Mouse (Mus musculus) effector memory CD4-positive, alpha-beta T cell, adult 7 months (primary cell): ENCODE results near the gene Cd5l. TPM values are rescaled to one million over a fixed set of nuclear protein-coding genes. Genes with fewer than 3 reads are reported as not detected.

ENCODE experiments used
- polyA plus RNA-seq: library from polyadenylated mRNA; unstranded; fragments of 100-300 nt; shearing (Covaris generic); gene quantifications from one replicate; pipeline ENCODE4 v1.2.1, GENCODE M21; 2017

Gene Cd5l
- not detected for polyA plus RNA-seq

DNA sequence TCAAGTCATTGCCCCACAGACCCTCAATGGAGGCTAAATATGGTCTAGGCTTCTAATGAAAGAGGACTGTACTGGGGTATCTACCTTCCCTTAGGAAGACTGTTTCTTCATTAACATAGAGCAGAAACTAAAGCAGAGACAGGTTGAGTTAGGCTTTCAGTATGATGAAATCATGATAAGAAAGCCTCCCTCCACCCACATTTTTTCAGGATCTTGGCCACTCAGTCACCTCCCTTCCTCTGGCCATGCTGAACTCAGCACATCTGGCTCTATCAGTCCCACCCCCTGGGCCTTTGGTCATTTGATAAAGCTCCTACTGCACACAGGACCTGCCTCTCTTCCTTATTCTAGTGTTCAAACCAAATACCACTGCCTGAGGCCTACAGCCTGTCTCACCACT lies at the start of gene Cd5l:
Cd5l (plus strand) TSS at position 301 of the 400 bp plus-strand sequence.

DNA sequence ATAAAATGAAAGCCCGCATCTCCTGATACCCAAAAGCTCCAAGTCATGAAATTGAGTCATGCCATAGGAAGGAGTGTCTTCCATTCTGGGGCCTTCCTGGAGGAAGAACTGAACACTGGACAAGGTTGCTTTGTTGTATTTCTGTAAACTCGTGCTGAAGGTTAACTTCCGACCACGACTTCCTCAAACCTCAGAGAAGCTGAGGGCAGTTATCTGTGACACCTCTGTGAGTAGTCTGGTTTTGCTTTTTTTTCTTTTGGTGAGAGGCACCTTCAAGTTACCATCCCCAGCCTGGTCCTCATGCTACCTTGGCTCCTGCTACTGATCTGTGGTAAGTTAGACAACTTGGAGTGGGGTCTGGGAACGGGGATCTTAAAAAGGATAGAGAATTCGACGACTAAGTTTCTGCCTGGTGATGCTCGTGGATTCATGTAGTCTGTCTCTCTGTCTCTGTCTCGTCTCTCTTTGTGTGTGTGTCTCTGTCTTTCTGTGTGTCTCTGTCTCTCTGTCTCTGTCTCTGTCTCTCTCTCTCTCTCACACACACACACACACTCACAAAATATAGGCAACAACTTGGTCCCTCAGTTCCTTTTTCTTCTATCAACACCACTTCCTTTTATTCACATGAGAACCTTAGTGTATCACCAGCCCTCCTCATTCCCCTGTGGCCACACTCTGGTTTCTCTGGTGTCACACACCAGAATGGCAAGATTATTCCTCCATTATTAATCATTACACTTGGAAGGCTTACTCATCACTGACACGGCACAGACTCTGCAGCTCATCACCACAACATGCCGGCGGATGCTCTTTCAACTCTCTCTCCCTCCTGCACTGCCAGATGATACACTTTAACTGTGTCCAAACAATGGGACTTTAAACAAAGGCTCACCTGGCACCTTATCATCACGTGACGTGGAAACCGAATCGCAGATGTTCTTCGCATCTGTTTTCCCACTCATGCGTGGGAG lies 18.8 kb downstream of the Cd5l start, which contains the start of gene Fcrl1:
Fcrl1 (plus strand) TSS at position 193 of the 971 bp plus-strand sequence.

Other genes starting within 250 kb of the Cd5l start
- gene Kirrel, start 183.1 kb upstream of the Cd5l start, polyA plus RNA-seq, result 0.56 TPM
- gene Fcrls, start 94.1 kb upstream of the Cd5l start, polyA plus RNA-seq, result 0.66 TPM
- gene Fcrl1, start 18.5 kb downstream of the Cd5l start, polyA plus RNA-seq, result 7.6 TPM
- not detected for gene Fcrl5, start 77.9 kb downstream of the Cd5l start, polyA plus RNA-seq
- gene Etv3, start 167.5 kb downstream of the Cd5l start, polyA plus RNA-seq, result 75.9 TPM